Comparison of ENCODE assay signal across 15 mouse cellular contexts in genomic region chr16:39044381-39044780, GRCm38 (mm10).
"Had no signal": no experiment of that assay in that cellular context is flagged by ENCODE, and none has a peak within 500 bp of the region (broad histone marks: within the 10 kb centered on the region; RNA-seq: fewer than 3 reads in every experiment).

No protein-coding gene starts in this region.

- DNase-seq: kidney, adult 8-10 months; kidney, postnatal 36 days; layer of hippocampus, adult 9-11 months; layer of hippocampus, postnatal 36 days; liver; liver, embryonic 13.5 days; liver, postnatal 0 days; lung, postnatal 14 days; right cerebral cortex, postnatal 14 days; thymus, adult 2 months; thymus, postnatal 25 days had no signal

- H3K36me3 ChIP-seq: limb, embryonic 12.5 days; liver, embryonic 13.5 days; lung, embryonic 15.5 days; stomach, embryonic 15.5 days had no signal

- ATAC-seq: liver, postnatal 0 days had no signal

- H3K4me2 ChIP-seq: limb, embryonic 12.5 days; liver, embryonic 13.5 days; lung, embryonic 15.5 days; stomach, embryonic 15.5 days had no signal

- H3K27me3 ChIP-seq: limb, embryonic 12.5 days; liver, embryonic 13.5 days; lung, embryonic 15.5 days; stomach, embryonic 15.5 days had no signal

- H3K9me3 ChIP-seq: limb, embryonic 12.5 days; liver, embryonic 13.5 days; lung, embryonic 15.5 days; stomach, embryonic 15.5 days had no signal

- H3K4me3 ChIP-seq: limb, embryonic 12.5 days; liver, embryonic 13.5 days; lung, embryonic 15.5 days; stomach, embryonic 15.5 days had no signal

- H3K4me1 ChIP-seq: liver, embryonic 13.5 days; lung, embryonic 15.5 days; stomach, embryonic 15.5 days had no signal

- H3K9ac ChIP-seq: limb, embryonic 12.5 days; liver, embryonic 13.5 days; liver, postnatal 0 days; lung, embryonic 15.5 days; stomach, embryonic 15.5 days had no signal

- H3K27ac ChIP-seq: liver, embryonic 13.5 days; lung, embryonic 15.5 days; macrophage; stomach, embryonic 15.5 days had no signal
